Mouse (Mus musculus): ENCODE results near the gene Mgat5.

GRCm38 (mm10) chr1:127322169-127322805 lies 117.5 kb downstream of the Mgat5 start:
- TF ChIP-seq POLR2A (IDR thresholded peaks at IDR 0.05; ENCODE audit: low read depth, low read length) = no peak
- no peak for TF ChIP-seq CTCF (IDR thresholded peaks at IDR 0.05; ENCODE audit: extremely low read depth, insufficient read length, insufficient replicate concordance, low read depth, low read length)

Measured in small intestine, adult 2 months (tissue).